Mouse (Mus musculus) activated CD4-positive, CD25-positive, alpha-beta regulatory T cell, adult 4 months (primary cell): Measurements from ENCODE around the gene Isca2. TPM values are rescaled to one million over a fixed set of nuclear protein-coding genes. Genes with fewer than 3 reads are reported as not detected.

Experiments
- ATAC-seq: one replicate; pipeline ENCODE4 v1.8.0; 2017
- polyA plus RNA-seq, 2 experiments: library from polyadenylated mRNA; unstranded; fragments of 100-300 nt; shearing (Covaris generic); gene quantifications; one replicate each; pipeline ENCODE4 v1.2.1; 2017

Isca2 gene
- polyA plus RNA-seq, 2 experiments from 2014 or later, result 96.4 to 138 TPM

GRCm38 (mm10) chr12:84819236-84820168, 46.5 kb downstream of the Isca2 start:
- ATAC-seq, result no peak

DNA sequence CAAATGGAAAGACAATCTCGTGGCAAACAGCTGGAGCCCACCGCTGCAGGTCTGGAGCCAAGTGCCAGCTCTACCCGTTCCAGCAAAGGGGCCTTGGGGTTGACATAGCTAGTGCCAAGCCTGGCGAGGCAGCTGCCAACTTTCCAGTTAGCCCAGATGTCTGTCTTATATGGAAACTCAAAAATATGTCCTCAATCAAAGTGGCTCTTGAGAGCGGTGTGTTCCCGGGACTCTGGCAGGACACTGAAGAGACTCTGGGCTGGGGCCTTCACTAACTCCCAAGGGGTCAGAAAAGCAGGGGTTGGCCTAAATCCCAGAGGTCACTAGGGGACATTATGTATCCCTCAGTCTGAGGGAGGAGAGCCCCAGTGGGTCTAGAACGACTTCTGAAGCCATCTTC, 50.5 kb downstream of the Isca2 start:
- no peak for ATAC-seq

DNA sequence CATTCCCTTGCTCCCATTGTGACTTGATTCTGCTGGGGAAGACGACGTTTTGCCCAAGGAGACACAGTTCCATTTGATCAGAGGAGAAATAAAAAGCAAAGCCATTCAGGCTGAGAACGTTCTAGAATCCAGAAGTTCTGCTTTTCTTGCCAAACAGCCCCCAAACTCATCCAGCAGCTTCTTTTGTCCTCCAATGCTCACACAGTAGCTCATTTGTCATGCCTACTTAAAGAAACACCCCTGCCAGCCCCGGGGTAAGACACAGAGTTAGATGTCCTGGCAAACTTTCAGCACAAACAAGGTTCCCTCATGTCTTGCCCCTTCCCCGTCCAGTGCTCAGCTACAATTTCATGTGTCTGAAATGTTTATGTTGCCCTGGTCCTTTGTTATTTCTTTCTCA, 51.2 kb downstream of the Isca2 start:
- no peak for ATAC-seq

Other genes starting within 250 kb of the Isca2 start
- gene Vsx2, start 203.5 kb upstream of the Isca2 start, polyA plus RNA-seq, result not detected
- 10 to 100 TPM in 1 of 2 experiments, 1 to 10 TPM in 1; 7.8 to 10.3 TPM for gene Abcd4, start 155.8 kb upstream of the Isca2 start, polyA plus RNA-seq
- gene Vrtn, start 132.2 kb upstream of the Isca2 start, polyA plus RNA-seq, result not detected
- not detected for gene Syndig1l, start 74.4 kb upstream of the Isca2 start, polyA plus RNA-seq
- gene Npc2, start 99 bp upstream of the Isca2 start, polyA plus RNA-seq, result 100 to 1,000 TPM; 151 to 166 TPM
- gene Ltbp2, start 103.3 kb downstream of the Isca2 start, polyA plus RNA-seq, result not detected
- 100 to 1,000 TPM; 196 to 212 TPM for gene Fcf1, start 197.6 kb downstream of the Isca2 start, polyA plus RNA-seq
- gene Arel1, start 197.6 kb downstream of the Isca2 start, polyA plus RNA-seq, result 10 to 100 TPM; 24.9 to 31.0 TPM
- gene Ylpm1, start 223.1 kb downstream of the Isca2 start, polyA plus RNA-seq, result 10 to 100 TPM; 33.4 to 36.1 TPM